In genomic region chr11:24020760-24021159, GRCm38 (mm10) we compare ENCODE assay signal across 27 mouse cellular contexts. TPM values are rescaled to one million over a fixed set of nuclear protein-coding genes. Genes with fewer than 3 reads are reported as not detected.
DNase-seq lines count a peak whose midpoint lies in the region; ATAC-seq lines count a peak whose summit lies in the region.
"Had no signal": no experiment of that assay in that cellular context is flagged by ENCODE, and none has a peak within 500 bp of the region (broad histone marks: within the 10 kb centered on the region; RNA-seq: fewer than 3 reads in every experiment).

No protein-coding gene starts in this region.

- DNase-seq in heart, adult 11 months, result peak; percentile 86
- DNase-seq in heart, postnatal 36 days, result no peak
- DNase-seq in heart, adult 8-10 months (ENCODE audit: low spot score), result peak; percentile 10
- DNase-seq in heart, postnatal 10 days, result peak; percentile 8 to 10
- DNase-seq in heart, postnatal 4 days, result no peak
- DNase-seq: adrenal gland, adult 8-10 months; adrenal gland, postnatal 14 days; adrenal gland, postnatal 36 days; B cell, adult 2 months; cerebellum, adult 11-12 months; cerebellum, adult 2 months; cerebellum, adult 9-10 months; cerebellum, postnatal 10 days; cerebellum, postnatal 25 days had no signal

- no peaks in the 10 kb centered on the region for H3K36me3 ChIP-seq in heart, embryonic 12.5 days
- H3K36me3 ChIP-seq: embryonic facial prominence, embryonic 10.5 days; embryonic facial prominence, embryonic 12.5 days; forebrain, embryonic 15.5 days; G1E had no signal

- ATAC-seq in heart, embryonic 12.5 days (ENCODE audit: insufficient number of reproducible peaks, low FRiP score), result no peak
- ATAC-seq: activated CD4-positive, CD25-positive, alpha-beta regulatory T cell, adult 4 months; CD4-positive, CD25-positive, alpha-beta regulatory T cell, adult 4 months; forebrain, embryonic 13.5 days; forebrain, embryonic 15.5 days; Patski had no signal

- no peak overlapping the region for H3K4me2 ChIP-seq in heart, embryonic 12.5 days
- H3K4me2 ChIP-seq: embryonic facial prominence, embryonic 12.5 days; forebrain, embryonic 13.5 days; forebrain, embryonic 15.5 days had no signal

- H3K9ac ChIP-seq in heart, embryonic 12.5 days, result no peak overlapping the region
- H3K9ac ChIP-seq: embryonic facial prominence, embryonic 12.5 days; forebrain, embryonic 13.5 days; forebrain, embryonic 15.5 days had no signal

- no peak overlapping the region for H3K27ac ChIP-seq in heart, embryonic 12.5 days (ENCODE audit: poor library complexity, severe bottlenecking)
- H3K27ac ChIP-seq: embryonic facial prominence, embryonic 10.5 days; embryonic facial prominence, embryonic 12.5 days; forebrain, embryonic 13.5 days; forebrain, embryonic 15.5 days had no signal

- no peaks in the 10 kb centered on the region for H3K27me3 ChIP-seq in heart, embryonic 12.5 days (replicated peaks)
- H3K27me3 ChIP-seq: CH12.LX; embryonic facial prominence, embryonic 12.5 days; forebrain, embryonic 13.5 days; forebrain, embryonic 15.5 days had no signal

- no peaks in the 10 kb centered on the region for H3K9me3 ChIP-seq in heart, embryonic 12.5 days (replicated peaks)
- H3K9me3 ChIP-seq: embryonic facial prominence, embryonic 10.5 days; embryonic facial prominence, embryonic 12.5 days; forebrain, embryonic 13.5 days; forebrain, embryonic 15.5 days; G1E had no signal

- WGBS in heart, embryonic 12.5 days, result 30% methylated on average over 1 of the region's 1 CpGs

- intact Hi-C loops in heart, postnatal 36 days (cut with DNase I), result no loop called here
- intact Hi-C loops in heart, postnatal 10 days (cut with DNase I), result no loop called here

- H3K4me3 ChIP-seq in heart, embryonic 12.5 days, result no peak overlapping the region
- H3K4me3 ChIP-seq: embryonic facial prominence, embryonic 10.5 days; embryonic facial prominence, embryonic 12.5 days; forebrain, embryonic 13.5 days; forebrain, embryonic 15.5 days had no signal

- H3K4me1 ChIP-seq in heart, embryonic 12.5 days (replicated peaks), result peaks cover 23% of the 10 kb centered on the region
- H3K4me1 ChIP-seq: embryonic facial prominence, embryonic 10.5 days; embryonic facial prominence, embryonic 12.5 days; forebrain, embryonic 13.5 days; forebrain, embryonic 15.5 days had no signal

RNA-seq across cellular contexts. Expression of gene A830031A19Rik, which starts 54.1 kb away (rescaled TPM):
- total RNA-seq in heart, postnatal 36 days (2021), result not detected
- total RNA-seq in heart, adult 8-10 months (2022), result not detected
- polyA plus RNA-seq in heart, embryonic 12.5 days (2016; fragmentation: Nextera tagmentation; extraction: Ambion mirVana), result not detected in 2 replicates
- total RNA-seq in heart, postnatal 10 days (2021), result not detected
- total RNA-seq in heart, postnatal 4 days (2021), result not detected
- total RNA-seq: adrenal gland, adult 18-20 months; adrenal gland, adult 8-10 months; adrenal gland, postnatal 14 days; adrenal gland, postnatal 36 days; CH12.LX had no signal
- polyA plus RNA-seq: activated CD4-positive, CD25-positive, alpha-beta regulatory T cell, adult 4 months; CD4-positive, CD25-positive, alpha-beta regulatory T cell, adult 4 months; cerebellum, adult 2 months; embryonic facial prominence, embryonic 10.5 days; embryonic facial prominence, embryonic 12.5 days; embryonic facial prominence, embryonic 14.5 days; forebrain, embryonic 11.5 days; forebrain, embryonic 13.5 days; forebrain, embryonic 15.5 days; G1E; Patski had no signal

RNA-seq across cellular contexts. Expression of gene Bcl11a, which starts 57.1 kb away (rescaled TPM):
- total RNA-seq in heart, postnatal 36 days (2021), result 1 to 10 TPM; 4.5 to 5.0 TPM
- 1 to 10 TPM; 2.6 to 4.0 (median 2.9) TPM for total RNA-seq in heart, adult 8-10 months (2022)
- polyA plus RNA-seq in heart, embryonic 12.5 days (2016; fragmentation: Nextera tagmentation; extraction: Ambion mirVana), result 18.1 and 19.3 TPM in 2 replicates
- total RNA-seq in heart, postnatal 10 days (2021), result 1 to 10 TPM; 4.4 to 7.4 TPM
- 10 to 100 TPM in 1 of 2 experiments, 1 to 10 TPM in 1; 8.4 to 10.3 TPM for total RNA-seq in heart, postnatal 4 days (2021)
- polyA plus RNA-seq: Patski had no signal

Comparison
In these comparisons a context has a peak if more than half of its experiments do, and no peak if none do; other contexts are left out.
1. DNase-seq: peak in heart, adult 11 months (single experiment), heart, adult 8-10 months (single experiment) and heart, postnatal 10 days (2 of 2); none in heart, postnatal 36 days (0 of 2) and heart, postnatal 4 days (single experiment).